Mouse (Mus musculus): ENCODE measurements around the gene Pglyrp3.

GRCm38 (mm10) chr3:92033203-92033602 lies 18.8 kb downstream of the Pglyrp3 start:
- TF ChIP-seq CTCF (IDR thresholded peaks at IDR 0.05; ENCODE audit: extremely low read depth, insufficient read depth, low read length): no peak
- no peak for TF ChIP-seq POLR2A (IDR thresholded peaks at IDR 0.05; ENCODE audit: extremely low read depth, insufficient read depth, low read length)

All from cortical plate, adult 2 months (tissue).